Mouse (Mus musculus): Measurements from ENCODE around the gene Arhgef26. TPM values are rescaled to one million over a fixed set of nuclear protein-coding genes. Genes with fewer than 3 reads are reported as not detected.

Arhgef26 gene
- polyA plus RNA-seq, 1 experiment from 2014 or later = 34.4 TPM

DNA sequence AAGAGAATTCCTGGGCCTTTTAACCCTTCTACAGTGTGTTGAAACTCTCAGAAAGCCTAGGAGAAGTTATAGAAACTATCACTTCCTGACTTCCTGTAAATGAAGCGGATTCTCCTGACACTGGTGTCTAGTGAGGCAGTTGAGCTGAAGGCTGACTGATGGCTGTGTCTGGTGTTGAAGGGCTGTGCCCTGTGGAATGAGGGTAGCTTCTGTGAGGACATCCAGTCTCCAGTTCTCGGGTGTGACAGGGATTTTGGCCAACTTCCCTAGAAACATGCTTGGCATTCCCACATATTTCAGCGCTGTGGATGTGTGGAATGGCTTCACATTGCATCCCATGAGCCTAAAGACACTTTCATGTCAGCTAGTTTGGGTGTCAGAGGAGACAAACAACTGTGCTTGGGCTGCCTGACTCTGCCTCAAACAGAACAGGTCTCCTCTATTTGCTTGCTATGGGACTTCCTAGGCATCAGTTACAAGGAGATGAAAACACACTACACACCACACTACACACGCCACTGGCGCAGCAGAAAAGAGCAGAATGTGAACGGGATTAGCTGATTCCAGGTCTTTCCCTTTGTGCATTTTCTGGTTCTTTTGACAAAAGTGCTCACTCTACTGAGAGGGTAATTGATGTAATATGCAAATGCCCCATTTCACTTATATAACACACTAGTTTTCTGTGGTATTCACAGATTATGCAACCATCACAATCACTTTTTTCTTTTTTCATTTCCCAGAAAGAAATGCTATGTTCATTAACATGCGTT, 66.5 kb downstream of the Arhgef26 start:
- Histone ChIP-seq H3K4me2 (replicated peaks; ENCODE audit: low read depth, low read length) (no peak overlapping the region), H3K4me3 (ENCODE audit: low read depth, low read length) (no peak overlapping the region), H3K36me3 (ENCODE audit: insufficient read depth, low read length) (no peaks in the 10 kb centered on the region), H3K27me3 (replicated peaks; ENCODE audit: insufficient read depth, low read length) (no peaks in the 10 kb centered on the region), H3K27ac (ENCODE audit: low read length) (no peak overlapping the region), H3K9ac (replicated peaks; ENCODE audit: low read depth) (no peak overlapping the region), H3K4me1 (ENCODE audit: insufficient read depth, low read depth, low read length) (peaks cover 4% of the 10 kb centered on the region; the same call in 1 of the 2 replicates), H3K9me3 (ENCODE audit: low read length) (no peaks in the 10 kb centered on the region)
- WGBS = 68% methylated on average over 7 of the region's 7 CpGs
- peak; percentile 53 for DNase-seq (ENCODE audit: low spot score)
- TF ChIP-seq CTCF (IDR thresholded peaks at IDR 0.05) (no peak), EP300 (IDR thresholded peaks at IDR 0.05) (peak; percentile 49; the same call in 1 of the 2 replicates)
- peak; percentile 60 for ATAC-seq

DNA sequence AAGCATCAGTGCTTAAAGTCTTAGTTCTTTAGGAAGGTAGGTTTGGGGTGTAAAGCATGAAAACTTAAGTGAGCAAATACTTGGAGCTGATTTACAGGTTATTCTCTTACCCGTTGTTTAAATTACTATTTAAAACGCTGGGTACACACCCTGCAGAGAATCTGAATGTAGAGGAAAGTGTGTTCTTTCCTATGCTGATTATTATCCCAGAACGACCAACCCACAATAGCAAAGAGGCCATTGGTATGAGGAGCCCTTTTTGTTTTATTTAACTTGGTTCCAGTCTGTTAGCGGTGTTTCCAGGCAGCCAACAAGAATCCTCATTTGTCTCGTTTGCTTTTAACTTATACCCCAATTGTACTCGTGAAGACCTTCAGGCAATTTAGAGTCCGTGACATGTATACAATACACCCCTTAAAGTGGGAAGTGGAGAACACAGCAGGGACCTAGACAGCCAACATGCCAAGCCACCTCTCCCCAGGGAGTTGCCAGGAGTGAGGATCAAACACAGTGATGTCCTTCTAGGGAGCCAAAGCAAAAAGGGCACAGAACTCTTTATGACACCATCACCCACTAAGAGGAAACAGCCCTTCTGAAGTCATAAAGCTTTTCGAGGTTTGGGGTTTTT, 71.5 kb downstream of the Arhgef26 start:
- no peak for ATAC-seq
- Histone ChIP-seq H3K9me3 (ENCODE audit: low read length) (no peaks in the 10 kb centered on the region), H3K27ac (ENCODE audit: low read length) (no peak overlapping the region), H3K9ac (replicated peaks; ENCODE audit: low read depth) (no peak overlapping the region), H3K4me2 (replicated peaks; ENCODE audit: low read depth, low read length) (no peak overlapping the region), H3K4me1 (ENCODE audit: insufficient read depth, low read depth, low read length) (peaks cover 4% of the 10 kb centered on the region; the same call in 1 of the 2 replicates), H3K4me3 (ENCODE audit: low read depth, low read length) (no peak overlapping the region), H3K36me3 (ENCODE audit: insufficient read depth, low read length) (no peaks in the 10 kb centered on the region), H3K27me3 (replicated peaks; ENCODE audit: insufficient read depth, low read length) (no peaks in the 10 kb centered on the region)
- DNase-seq (ENCODE audit: low spot score) = no peak
- WGBS = 55% methylated on average over 8 of the region's 8 CpGs
- TF ChIP-seq EP300 (IDR thresholded peaks at IDR 0.05) (no peak), CTCF (IDR thresholded peaks at IDR 0.05) (no peak)

DNA sequence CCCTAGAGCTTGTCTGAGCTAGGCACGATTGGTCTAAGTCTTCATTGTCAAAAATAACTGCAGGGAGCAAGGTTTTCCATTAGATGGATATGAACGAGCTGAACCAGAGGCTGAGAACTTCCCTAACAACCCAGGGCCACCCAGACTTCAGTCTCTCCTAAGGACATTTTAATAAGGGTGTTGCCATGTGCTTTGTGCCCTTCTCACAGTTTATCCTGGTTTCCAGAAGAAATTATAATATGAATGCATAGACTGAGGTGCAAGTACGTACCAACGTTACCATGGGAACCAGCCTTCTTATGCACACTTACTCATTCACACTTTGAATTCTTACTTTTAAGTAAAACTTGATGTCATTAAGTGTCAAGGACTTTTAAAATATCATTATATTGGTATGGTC, 72.3 kb downstream of the Arhgef26 start:
- H3K4me1 ChIP-seq (ENCODE audit: insufficient read depth, low read depth, low read length) = peaks cover 6% of the 10 kb centered on the region; the same call in 1 of the 2 replicates
- H3K9ac ChIP-seq (replicated peaks; ENCODE audit: low read depth) = no peak overlapping the region
- no peaks in the 10 kb centered on the region for H3K9me3 ChIP-seq (ENCODE audit: low read length)
- WGBS = 78% methylated on average over 4 of the region's 4 CpGs
- ATAC-seq = no peak
- no peak overlapping the region for H3K27ac ChIP-seq (ENCODE audit: low read length)
- H3K4me2 ChIP-seq (replicated peaks; ENCODE audit: low read depth, low read length) = no peak overlapping the region
- no peak overlapping the region for H3K4me3 ChIP-seq (ENCODE audit: low read depth, low read length)
- H3K27me3 ChIP-seq (replicated peaks; ENCODE audit: insufficient read depth, low read length) = no peaks in the 10 kb centered on the region
- no peak for TF ChIP-seq CTCF (IDR thresholded peaks at IDR 0.05)
- TF ChIP-seq EP300 (IDR thresholded peaks at IDR 0.05) = no peak
- no peak for DNase-seq (ENCODE audit: low spot score)
- no peaks in the 10 kb centered on the region for H3K36me3 ChIP-seq (ENCODE audit: insufficient read depth, low read length)

DNA sequence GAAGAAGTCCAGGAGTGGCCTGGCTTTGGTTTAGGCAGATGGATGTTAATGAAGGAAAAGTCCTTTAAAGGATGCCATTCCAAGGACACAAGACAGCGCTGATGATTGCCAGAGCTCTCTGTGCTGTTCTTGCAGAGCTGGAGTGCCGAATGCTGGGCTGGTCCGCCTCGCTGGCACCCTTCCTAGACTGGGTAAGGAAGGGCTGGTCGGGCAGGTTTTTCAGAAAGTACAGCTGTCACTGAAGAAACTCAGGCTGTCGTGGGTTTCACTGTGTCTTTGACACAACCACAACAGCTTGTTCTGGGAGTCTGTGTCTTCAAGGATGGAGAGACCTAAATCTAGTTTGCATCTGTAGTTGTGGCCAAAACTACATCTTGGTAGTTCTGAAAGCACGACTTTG, 74.6 kb downstream of the Arhgef26 start:
- peak; percentile 71 for ATAC-seq
- WGBS = 37% methylated on average over 7 of the region's 7 CpGs
- H3K4me1 ChIP-seq (ENCODE audit: insufficient read depth, low read depth, low read length) = peaks cover 6% of the 10 kb centered on the region; the same call in 1 of the 2 replicates
- H3K4me3 ChIP-seq (ENCODE audit: low read depth, low read length) = no peak overlapping the region
- TF ChIP-seq CTCF (IDR thresholded peaks at IDR 0.05) = no peak
- no peak for TF ChIP-seq EP300 (IDR thresholded peaks at IDR 0.05)
- H3K27ac ChIP-seq (ENCODE audit: low read length) = peak overlapping the region; percentile 5; the same call in 1 of the 2 replicates
- no peak overlapping the region for H3K4me2 ChIP-seq (replicated peaks; ENCODE audit: low read depth, low read length)
- H3K9me3 ChIP-seq (ENCODE audit: low read length) = no peaks in the 10 kb centered on the region
- no peaks in the 10 kb centered on the region for H3K36me3 ChIP-seq (ENCODE audit: insufficient read depth, low read length)
- no peak overlapping the region for H3K9ac ChIP-seq (replicated peaks; ENCODE audit: low read depth)
- no peaks in the 10 kb centered on the region for H3K27me3 ChIP-seq (replicated peaks; ENCODE audit: insufficient read depth, low read length)
- peak; percentile 61 for DNase-seq (ENCODE audit: low spot score)

DNA sequence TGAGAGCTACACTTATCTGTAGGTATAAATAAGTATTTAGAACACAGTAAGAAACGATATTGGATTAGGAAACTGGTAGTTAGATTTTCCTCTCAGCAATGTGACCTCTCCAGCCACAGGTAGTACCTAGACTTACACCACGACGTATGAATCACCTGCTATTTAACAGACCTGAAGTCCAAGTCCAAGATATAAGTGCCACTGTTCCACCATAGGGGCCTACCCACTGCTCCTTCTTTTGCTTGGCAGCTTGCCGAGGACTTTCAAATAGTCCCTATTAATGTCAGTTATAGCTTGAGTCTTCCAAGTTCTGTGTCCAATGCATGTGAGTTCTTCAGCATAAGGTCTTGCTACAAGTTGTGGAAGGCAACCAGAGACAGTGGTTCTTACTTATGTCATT, 76.8 kb downstream of the Arhgef26 start:
- Histone ChIP-seq H3K9me3 (ENCODE audit: low read length) (no peaks in the 10 kb centered on the region), H3K27ac (ENCODE audit: low read length) (no peak overlapping the region), H3K4me1 (ENCODE audit: insufficient read depth, low read depth, low read length) (peaks cover 2% of the 10 kb centered on the region; the same call in 1 of the 2 replicates), H3K36me3 (ENCODE audit: insufficient read depth, low read length) (no peaks in the 10 kb centered on the region), H3K4me3 (ENCODE audit: low read depth, low read length) (no peak overlapping the region), H3K4me2 (replicated peaks; ENCODE audit: low read depth, low read length) (no peak overlapping the region), H3K9ac (replicated peaks; ENCODE audit: low read depth) (no peak overlapping the region), H3K27me3 (replicated peaks; ENCODE audit: insufficient read depth, low read length) (no peaks in the 10 kb centered on the region)
- DNase-seq (ENCODE audit: low spot score) (no peak), ATAC-seq (no peak)
- 87% methylated on average over 4 of the region's 4 CpGs for WGBS
- TF ChIP-seq CTCF (IDR thresholded peaks at IDR 0.05) = no peak
- TF ChIP-seq EP300 (IDR thresholded peaks at IDR 0.05) = no peak

DNA sequence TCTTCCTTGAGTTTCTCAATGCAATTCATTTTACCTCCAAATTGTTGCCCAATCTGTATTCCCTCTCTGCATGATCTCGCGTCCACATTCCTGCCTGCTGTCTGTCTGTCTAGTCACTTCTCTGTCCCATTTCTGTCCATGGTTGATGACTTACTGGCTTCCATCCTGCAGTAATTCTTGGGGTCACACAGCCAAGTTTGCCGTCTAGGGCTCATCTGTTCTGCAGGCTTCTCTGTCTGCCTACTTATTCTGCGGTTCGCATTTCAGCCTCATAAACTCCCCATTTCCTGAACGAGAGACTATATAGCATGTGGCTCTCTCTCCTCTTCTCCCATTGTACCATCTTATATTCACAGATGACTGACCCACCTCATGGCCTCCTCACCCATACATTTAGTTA, 79.3 kb downstream of the Arhgef26 start:
- WGBS = 91% methylated on average over 6 of the region's 6 CpGs
- no peak overlapping the region for H3K9ac ChIP-seq (replicated peaks; ENCODE audit: low read depth)
- H3K27ac ChIP-seq (ENCODE audit: low read length) = 0 out of 2 replicates have a peak overlapping the region, but pooled peaks have one; percentile 23
- ATAC-seq = no peak
- DNase-seq (ENCODE audit: low spot score) = no peak
- H3K4me2 ChIP-seq (replicated peaks; ENCODE audit: low read depth, low read length) = no peak overlapping the region
- H3K4me1 ChIP-seq (ENCODE audit: insufficient read depth, low read depth, low read length) = peaks cover 2% of the 10 kb centered on the region; the same call in 1 of the 2 replicates
- H3K27me3 ChIP-seq (replicated peaks; ENCODE audit: insufficient read depth, low read length) = no peaks in the 10 kb centered on the region
- H3K9me3 ChIP-seq (ENCODE audit: low read length) = no peaks in the 10 kb centered on the region
- no peaks in the 10 kb centered on the region for H3K36me3 ChIP-seq (ENCODE audit: insufficient read depth, low read length)
- TF ChIP-seq EP300 (IDR thresholded peaks at IDR 0.05) (no peak), CTCF (IDR thresholded peaks at IDR 0.05) (no peak)
- no peak overlapping the region for H3K4me3 ChIP-seq (ENCODE audit: low read depth, low read length)
